Mouse (Mus musculus) spleen, adult 2 months (tissue): Measurements from ENCODE around the gene Chchd1.

Source experiments
- CTCF ChIP-seq: fragments of 200-500 bp; IDR thresholded peaks from 2 replicates; pipeline ENCODE4 v1.5.1; 2011; ENCODE audit warnings: mild to moderate bottlenecking, inconsistent platforms; ENCODE audit not compliant: insufficient read depth, insufficient read length, insufficient replicate concordance; ENCODE audit errors: extremely low read depth
- POLR2A ChIP-seq: fragments of 200-500 bp; IDR thresholded peaks from 2 replicates; pipeline ENCODE4 v1.6.1; 2011; ENCODE audit warnings: low read depth, low read length, inconsistent platforms

DNA sequence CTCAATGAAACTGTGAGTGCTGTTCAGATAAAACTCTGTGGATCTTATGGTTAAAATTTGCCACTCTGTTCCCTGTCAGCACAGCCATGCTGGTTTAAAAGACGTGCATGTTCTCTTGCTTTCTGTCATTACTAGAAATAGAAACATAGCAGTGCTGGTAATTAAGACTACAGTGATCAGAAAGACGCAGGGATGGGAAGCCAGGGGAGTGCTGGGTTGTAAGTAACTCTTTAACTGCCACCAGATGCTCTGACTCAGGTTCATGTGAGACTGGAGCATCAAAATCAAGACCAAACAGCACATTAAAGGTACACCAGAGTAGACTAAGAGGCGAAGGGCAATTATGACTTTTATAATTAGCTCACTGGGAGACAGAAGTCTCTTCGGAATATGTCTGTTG, 45.6 kb downstream of the Chchd1 start:
- TF ChIP-seq POLR2A (no peak), CTCF (no peak)
